Mouse (Mus musculus) embryo, embryonic 10 days (tissue): ENCODE data around the gene Actl6a.
A peak's percentile ranks its signal among the peaks of the same experiment; 100 is the strongest.
"Not testable (repeated sequence)": the region's sequence is repeated elsewhere in the genome, so short reads cannot be mapped to it uniquely, and the experiment has no call there.

Experiments
- DNase-seq: peaks from one replicate; pipeline ENCODE4 v3.0.0-alpha.2; 2015; ENCODE audit warnings: low spot score

Actl6a gene

DNA sequence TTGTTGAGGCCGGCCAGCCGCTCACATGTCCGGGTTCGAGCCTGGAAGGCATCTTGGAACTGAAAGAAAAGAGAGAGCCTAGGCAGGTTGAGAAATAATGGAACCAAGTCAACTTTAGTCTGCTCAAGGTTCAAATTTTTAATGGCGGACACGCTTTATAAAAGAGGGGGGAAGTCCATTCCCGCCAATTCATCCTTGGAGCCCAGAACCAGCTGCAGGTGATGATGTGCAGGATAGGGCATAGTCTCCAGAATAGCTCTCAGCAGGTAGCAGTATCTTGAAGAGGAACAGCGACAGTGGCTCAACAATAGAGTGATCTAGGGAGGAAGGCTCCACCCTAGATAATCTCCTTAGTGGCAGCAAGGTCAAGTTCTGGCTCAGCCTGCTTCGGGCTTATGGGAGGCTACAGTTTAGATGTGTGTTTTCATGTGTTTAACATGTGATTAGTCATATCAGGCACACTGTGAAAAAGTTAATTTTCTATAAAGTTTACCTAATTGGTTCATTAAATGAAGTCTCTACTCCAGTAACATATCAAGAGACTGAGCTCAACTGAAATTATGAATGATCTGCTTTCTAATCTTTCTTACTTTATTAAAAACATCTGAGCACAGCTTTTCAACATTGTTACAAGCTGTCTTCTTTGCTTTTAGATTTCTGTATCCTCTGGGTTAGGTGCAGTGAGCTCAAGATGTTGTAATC is at the start of gene Actl6a:
Gene Actl6a, plus strand, starts transcription at position 652 of the 702 bp plus-strand sequence.
- DNase-seq, result not testable (repeated sequence)

- no peak for DNase-seq
Measured at GRCm38 (mm10) chr3:32656398-32656994, 49.6 kb upstream of the Actl6a start.

DNA sequence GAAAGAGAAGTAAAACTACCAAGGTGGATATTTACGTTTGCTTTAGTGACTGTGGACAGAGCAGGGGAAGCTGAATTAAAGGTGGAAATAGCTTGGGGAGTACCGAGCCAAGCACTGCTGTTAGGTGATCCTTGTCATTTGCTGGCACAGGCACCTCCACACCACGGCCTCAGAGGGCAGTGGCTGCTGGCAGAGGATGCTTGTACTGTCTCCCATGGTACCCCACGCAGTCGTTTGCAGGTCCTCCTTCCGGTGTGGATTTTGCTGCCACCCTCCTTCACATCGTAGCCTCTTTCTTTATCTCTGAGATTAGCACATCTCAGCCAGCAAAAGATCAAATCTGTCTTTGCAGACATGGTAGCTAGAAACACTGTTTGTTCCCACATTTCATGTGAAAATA is 47.7 kb upstream of the Actl6a start:
- no peak for DNase-seq

DNA sequence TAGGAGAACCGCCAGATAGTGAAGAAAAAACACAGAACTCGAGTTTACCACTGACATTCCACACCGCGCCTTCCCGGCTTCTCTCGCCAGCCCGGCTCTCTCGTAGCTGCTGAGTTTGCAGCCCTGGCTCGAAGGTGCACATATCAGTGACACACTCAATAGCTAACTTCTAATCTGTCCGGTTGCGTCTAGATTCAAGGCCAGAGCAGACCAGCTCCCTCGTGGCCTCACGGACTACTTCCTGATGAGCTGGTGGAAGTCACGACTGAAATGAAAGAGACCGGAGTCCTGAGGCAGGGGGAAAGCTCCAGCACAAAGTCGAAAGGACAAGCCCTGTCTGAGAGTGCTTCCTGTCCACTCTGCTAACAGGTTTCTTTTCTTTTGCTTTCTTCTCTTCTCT is 47.3 kb upstream of the Actl6a start:
- no peak for DNase-seq

DNA sequence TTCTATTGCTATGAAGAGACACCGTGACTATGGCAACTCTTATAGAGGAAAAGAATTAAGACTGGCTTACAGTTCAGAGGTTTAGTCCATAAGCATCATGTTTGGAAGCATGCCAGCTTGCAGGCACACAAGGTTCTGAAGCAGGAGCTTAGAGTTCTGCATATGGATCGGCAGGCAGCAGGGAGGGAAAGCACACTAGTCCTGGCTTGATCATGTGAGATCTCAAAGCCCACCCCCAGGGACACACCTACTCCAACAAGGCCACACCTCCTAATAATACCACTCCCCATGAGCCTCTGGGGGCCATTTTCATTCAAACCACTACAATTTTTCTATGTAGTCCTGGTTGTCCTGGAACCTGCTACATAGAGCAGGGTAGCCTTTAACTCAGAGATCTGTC is 46.6 kb upstream of the Actl6a start:
- no peak for DNase-seq

GRCm38 (mm10) chr3:32660276-32660675 is 45.8 kb upstream of the Actl6a start:
- no peak for DNase-seq

- no peak for DNase-seq
Measured at GRCm38 (mm10) chr3:32660831-32661555, 45.1 kb upstream of the Actl6a start.

- DNase-seq, result no peak
Measured at GRCm38 (mm10) chr3:32661556-32661930, 44.6 kb upstream of the Actl6a start.

DNA sequence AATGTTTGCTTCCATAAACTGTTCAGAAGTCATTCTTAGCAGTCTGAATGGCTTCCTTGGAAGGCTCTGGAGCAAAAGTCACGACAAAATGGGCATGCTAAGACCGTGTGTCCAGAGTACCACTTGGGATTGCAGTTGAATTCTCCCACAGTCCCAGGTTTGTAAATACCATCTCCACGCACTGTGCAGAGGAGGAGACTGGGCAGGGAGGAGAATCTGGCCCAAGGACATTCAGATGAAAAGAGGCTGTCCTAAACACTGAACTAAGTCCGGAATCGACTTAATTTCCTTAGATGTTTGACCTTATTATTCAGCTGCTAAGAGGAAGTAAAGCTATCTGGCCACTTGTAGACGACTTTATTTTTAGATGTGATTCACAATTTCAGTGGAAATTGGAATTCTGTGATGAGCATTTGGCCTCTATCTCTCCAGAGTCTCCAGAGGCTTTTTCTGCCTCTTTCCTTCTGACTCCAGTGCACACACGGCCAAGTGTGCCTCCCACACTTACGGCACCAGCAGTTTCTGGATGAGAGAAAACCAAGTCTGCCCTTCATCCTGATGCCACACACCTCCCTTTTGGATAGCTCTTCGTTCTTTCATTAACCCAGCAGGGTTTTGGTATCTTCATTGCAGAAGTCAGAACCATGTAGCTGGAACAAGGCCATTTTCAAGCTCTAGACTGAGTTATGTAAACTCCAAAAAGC is 37.7 kb upstream of the Actl6a start:
- DNase-seq, result no peak

DNA sequence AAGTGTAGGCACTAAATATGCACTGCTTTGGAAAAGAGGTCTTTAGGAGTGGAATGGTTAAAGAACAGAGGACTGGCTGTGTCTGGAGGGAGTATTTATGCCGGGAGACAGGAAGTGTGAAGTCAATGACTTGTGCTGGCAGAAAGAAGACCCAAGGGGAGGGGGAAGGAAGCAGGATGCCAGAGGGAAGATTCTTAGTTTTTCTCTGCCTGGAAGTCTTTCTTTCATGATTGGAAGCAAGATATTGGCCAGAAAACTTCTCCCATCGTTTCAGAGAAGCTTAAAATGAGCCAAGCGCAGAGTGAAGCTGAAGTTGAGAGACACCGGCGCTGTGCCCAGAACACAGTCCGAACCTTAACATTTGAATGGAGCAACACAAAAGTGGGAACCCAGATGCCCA is 36.9 kb upstream of the Actl6a start:
- peak; percentile 15 for DNase-seq

DNA sequence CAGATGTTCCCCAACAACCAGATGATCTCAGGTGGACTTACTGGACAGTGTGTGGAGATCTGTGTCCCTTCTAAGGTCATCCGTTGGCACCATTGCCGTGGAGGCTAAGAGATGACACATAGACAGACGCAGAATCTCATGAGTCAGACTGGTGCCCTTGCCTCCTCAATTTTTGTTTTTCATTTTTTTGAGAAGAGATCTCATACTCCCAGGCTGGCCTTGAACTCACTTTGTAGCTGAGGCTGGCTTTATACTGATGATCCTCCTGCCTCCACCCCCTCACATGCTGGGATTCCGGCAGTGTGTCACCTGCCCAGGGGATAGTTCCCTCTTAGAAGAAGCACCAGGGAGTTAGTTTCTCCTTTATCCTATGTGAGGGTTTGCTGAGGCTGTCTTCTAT is 35.9 kb upstream of the Actl6a start:
- no peak for DNase-seq

- DNase-seq, result no peak
Measured at GRCm38 (mm10) chr3:32673151-32673550, 32.9 kb upstream of the Actl6a start.

DNA sequence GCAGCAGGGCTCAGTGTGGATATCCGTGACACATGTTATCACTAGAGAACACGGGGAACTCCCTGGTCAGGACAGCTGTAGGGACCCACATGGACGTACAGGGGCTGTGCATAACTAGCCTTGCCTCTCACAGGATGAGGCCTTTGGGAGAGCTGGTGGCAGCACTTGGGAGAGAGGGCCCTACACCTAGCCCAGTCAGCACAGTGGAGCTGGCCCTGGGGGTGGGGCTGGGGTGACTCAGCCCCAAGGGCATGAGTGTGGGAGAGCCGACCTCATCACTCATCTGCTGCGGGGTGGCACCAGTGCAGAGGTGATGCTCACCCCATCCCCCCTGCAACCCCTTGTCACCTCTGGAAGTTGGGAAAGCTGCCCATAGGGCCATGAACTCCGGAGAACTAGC is 29.7 kb upstream of the Actl6a start:
- no peak for DNase-seq

GRCm38 (mm10) chr3:32682910-32683531 is 23.1 kb upstream of the Actl6a start:
- no peak for DNase-seq

DNA sequence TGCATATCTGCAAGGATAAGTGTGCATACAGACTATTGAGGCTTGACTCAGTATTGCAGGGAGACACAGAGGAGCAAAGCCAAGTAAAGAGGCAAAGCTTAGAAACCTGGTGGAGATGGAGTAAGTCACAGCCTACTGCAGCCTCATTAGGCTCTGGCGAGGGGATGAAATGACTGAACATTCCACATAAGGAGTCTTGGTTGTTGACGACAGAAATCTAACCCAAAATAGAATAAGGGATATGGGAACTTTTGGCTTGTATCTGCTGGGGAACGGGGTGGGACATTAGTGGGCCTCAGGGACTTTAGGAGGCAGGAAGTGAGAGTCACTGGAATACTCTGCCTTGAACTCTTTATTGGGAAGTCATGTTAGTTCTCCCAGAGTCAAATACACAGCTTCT is 21.5 kb upstream of the Actl6a start:
- DNase-seq, result no peak

DNA sequence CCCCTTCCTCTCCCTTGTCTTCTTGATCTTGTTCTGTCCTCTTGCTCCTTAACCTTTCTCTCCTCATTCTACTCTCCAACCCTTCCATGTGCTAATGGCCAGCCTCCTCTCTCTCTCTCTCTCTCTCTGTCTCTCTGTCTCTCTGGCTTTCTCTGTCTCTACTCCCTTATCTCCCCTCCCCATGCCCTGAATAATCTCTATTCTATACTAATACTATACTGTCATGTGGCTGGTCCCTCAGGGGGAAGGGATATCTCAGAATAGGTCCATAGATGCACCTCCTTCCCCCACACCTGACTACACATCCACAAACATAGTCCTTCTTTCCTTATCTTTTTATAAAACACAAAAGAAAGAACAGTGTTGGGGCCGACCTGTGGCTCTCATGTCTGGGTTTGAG is 19.6 kb upstream of the Actl6a start:
- no peak for DNase-seq

GRCm38 (mm10) chr3:32687156-32687555 is 18.9 kb upstream of the Actl6a start:
- no peak for DNase-seq

DNA sequence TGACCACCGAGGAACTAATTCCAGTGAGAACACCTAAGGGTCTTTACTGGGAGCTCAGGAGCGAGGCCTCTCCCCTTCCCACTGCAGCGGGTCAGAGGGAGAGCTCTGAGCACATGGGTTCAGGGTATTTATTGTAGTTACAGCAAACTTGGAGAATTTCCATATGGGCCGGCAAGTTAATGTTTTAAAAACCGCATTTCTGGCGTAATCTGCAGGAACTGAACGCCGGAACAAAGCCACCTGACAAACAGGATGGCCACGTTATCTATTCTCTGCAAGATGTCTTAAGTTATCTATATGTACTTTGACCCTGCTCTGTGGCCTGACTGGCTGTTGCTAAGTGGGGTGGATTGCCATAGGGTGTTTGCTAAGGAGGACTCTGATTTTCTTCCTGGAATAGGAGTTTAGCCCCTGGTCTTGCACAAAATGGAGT is 16.5 kb upstream of the Actl6a start:
- DNase-seq, result no peak

DNA sequence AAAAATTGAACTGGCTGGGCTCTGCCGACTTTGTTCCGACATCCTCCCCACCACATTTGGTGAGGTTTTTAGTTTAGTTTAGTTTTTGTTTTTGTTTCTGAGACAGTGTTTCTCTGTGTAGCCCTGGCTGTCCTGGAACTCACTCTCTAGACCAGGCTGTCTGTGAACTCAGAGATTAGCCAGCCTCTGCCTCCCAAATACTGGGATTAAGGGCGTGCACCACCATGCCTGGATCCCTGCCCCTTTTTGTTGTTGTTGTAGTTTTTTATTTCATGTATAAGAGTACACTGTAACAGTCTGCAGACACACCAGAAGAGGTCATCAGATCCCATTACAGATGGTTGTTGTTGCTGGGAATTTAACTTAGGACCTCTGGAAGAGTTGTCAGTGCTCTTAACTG is 16.1 kb upstream of the Actl6a start:
- DNase-seq, result no peak

- DNase-seq, result no peak
Measured at GRCm38 (mm10) chr3:32690901-32691300, 15.2 kb upstream of the Actl6a start.

DNA sequence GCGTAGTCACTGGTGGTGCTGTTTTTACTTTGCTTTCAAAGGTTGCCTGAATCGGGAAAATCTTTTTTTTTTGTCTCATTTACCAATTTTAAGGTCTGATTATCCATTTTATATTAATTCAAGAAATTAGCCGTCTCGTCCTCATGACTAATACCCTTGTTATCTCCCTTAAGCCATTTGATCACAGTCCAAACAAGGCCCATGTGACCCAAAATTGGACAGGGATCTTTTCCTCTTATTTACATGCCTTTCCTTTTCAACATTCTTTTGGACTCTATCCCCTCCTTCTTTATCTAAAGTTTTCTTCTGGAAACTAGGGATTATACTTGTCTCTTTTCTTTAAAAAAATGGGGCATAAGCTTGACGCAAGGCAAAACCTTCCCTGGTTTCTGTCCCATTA is 14.3 kb upstream of the Actl6a start:
- no peak for DNase-seq

DNA sequence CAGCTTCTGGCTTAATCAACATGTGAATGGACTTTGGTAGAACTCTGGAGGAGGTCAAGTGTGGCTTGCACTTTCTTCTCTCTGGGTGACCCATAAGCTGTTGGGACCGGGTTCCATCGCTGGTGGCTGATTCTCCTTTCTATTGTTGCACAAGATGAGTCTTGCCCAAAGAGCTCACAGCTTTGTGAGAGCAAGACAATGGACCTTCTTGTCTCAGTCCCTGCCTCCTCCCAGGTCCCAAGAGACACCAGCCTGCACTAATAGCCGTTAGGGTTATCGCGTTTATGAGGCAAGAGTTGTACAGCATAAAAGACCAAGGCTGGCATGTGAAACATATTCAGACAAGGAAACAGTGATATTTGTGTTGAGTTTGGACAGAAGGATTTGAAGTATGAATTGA is 11.9 kb upstream of the Actl6a start:
- no peak for DNase-seq
